Mouse (Mus musculus) kidney, adult 2 months (tissue): Measurements from ENCODE around the gene Bcl2l10. TPM values are rescaled to one million over a fixed set of nuclear protein-coding genes. Genes with fewer than 3 reads are reported as not detected.

Experiments used
- DNase-seq: peaks from one replicate; pipeline ENCODE4 v3.0.0; 2021
- H3K27ac ChIP-seq: fragments of 200-500 bp; 2 replicates; pipeline ENCODE4 v1.5.1; 2012; ENCODE audit warnings: low read depth, low read length, control low read depth, inconsistent platforms; ENCODE audit not compliant: insufficient read depth
- H3K27me3 ChIP-seq: fragments of 200-500 bp; replicated peaks from 2 replicates; pipeline ENCODE4 v1.6.1; 2012; ENCODE audit warnings: mild to moderate bottlenecking, moderate library complexity, low read length, inconsistent platforms; ENCODE audit not compliant: control insufficient read depth, insufficient read depth
- H3K36me3 ChIP-seq: fragments of 200-500 bp; 2 replicates; pipeline ENCODE4 v1.6.1; 2012; ENCODE audit warnings: mild to moderate bottlenecking, moderate library complexity, low read length, inconsistent platforms; ENCODE audit not compliant: control insufficient read depth, insufficient read depth
- H3K4me1 ChIP-seq: fragments of 200-500 bp; 2 replicates; pipeline ENCODE4 v1.6.1; 2011; ENCODE audit warnings: low read length; ENCODE audit not compliant: control insufficient read depth, insufficient read depth
- H3K4me3 ChIP-seq: fragments of 200-500 bp; 2 replicates; pipeline ENCODE4 v1.5.1; 2011; ENCODE audit warnings: mild to moderate bottlenecking, low read depth, low read length, control low read depth; ENCODE audit not compliant: insufficient read depth
- CTCF ChIP-seq: fragments of 200-500 bp; conservative IDR thresholded peaks from 2 replicates; pipeline ENCODE4 v1.5.1; 2011; ENCODE audit warnings: low read depth, mild to moderate bottlenecking, control low read depth, low read length, moderate library complexity, mixed read lengths; ENCODE audit not compliant: insufficient read depth, insufficient read length
- POLR2A ChIP-seq: fragments of 200-500 bp; IDR thresholded peaks from one replicate; pipeline ENCODE4 v1.6.1; 2011; ENCODE audit warnings: low read depth, low read length, control low read depth
- WGBS: fragments of 180-500 bp; shearing (Covaris S2); methylation state at CpG from one replicate; pipeline ENCODE4 v1.1.7; 2018; 5-methylcytosine and 5-hydroxymethylcytosine counted together
- polyA plus RNA-seq: library from polyadenylated mRNA; depleted of rRNA; stranded (reverse); fragments of >200 nt; gene quantifications from 2 replicates; pipeline ENCODE4 v1.2.3, GENCODE M21; 2012; rRNA removed

Gene Bcl2l10
- polyA plus RNA-seq, 1 experiment: 0.06 TPM

GRCm38 (mm10) chr9:75400639-75401038 lies 53.1 kb downstream of the Bcl2l10 start:
- Histone ChIP-seq H3K27ac (no peak overlapping the region), H3K27me3 (no peaks in the 10 kb centered on the region), H3K4me3 (no peak overlapping the region), H3K4me1 (no peaks in the 10 kb centered on the region), H3K36me3 (no peaks in the 10 kb centered on the region)
- 54% methylated on average over 5 of the region's 5 CpGs for WGBS
- TF ChIP-seq POLR2A (no peak), CTCF (no peak)
- DNase-seq: no peak

Other genes starting within 250 kb of the Bcl2l10 start
- 7.1 and 7.5 TPM in 2 replicates for gene Myo5c, start 115.7 kb upstream of the Bcl2l10 start, polyA plus RNA-seq
- 18.0 and 18.1 TPM in 2 replicates for gene Gnb5, start 41.5 kb upstream of the Bcl2l10 start, polyA plus RNA-seq
- 11.5 and 12.7 TPM in 2 replicates for gene Mapk6, start 62.2 kb downstream of the Bcl2l10 start, polyA plus RNA-seq
- gene Leo1, start 93.8 kb downstream of the Bcl2l10 start, polyA plus RNA-seq: 2.5 and 3.3 TPM in 2 replicates
- 16.7 and 20.1 TPM in 2 replicates for gene Tmod3, start 211.9 kb downstream of the Bcl2l10 start, polyA plus RNA-seq